Mouse (Mus musculus): ENCODE data around the gene Asrgl1.
A peak's percentile ranks its signal among the peaks of the same experiment; 100 is the strongest.

Asrgl1 gene

GRCm38 (mm10) chr19:9071456-9072156 is 63.8 kb downstream of the Asrgl1 start:
- peak; percentile 91 for DNase-seq (ENCODE audit: low read depth, low spot score)

DNA sequence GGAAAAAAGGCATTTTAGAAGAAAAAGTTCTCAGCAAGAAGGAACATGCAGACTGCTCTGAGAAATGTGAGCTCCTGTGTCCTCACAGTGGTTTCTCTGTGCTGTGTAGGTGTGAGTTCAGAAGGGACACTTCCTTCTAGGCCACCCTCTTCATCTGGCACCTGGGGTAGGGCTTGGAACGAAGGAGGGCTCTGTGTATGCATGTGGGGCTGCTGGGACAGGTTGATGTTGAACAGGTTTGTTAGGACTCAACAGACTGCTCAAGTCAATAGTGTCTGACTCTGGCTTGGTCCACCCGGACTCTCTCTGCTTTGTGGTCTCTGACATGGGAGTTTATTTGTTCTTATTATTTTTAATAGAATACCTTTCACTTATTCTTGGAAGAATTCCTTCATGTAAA is 65.1 kb downstream of the Asrgl1 start:
- DNase-seq (ENCODE audit: low read depth, low spot score), result no peak

GRCm38 (mm10) chr19:9069687-9070307 is 65.6 kb downstream of the Asrgl1 start:
- no peak for DNase-seq (ENCODE audit: low read depth, low spot score)

GRCm38 (mm10) chr19:9067292-9067691 is 68.1 kb downstream of the Asrgl1 start:
- DNase-seq (ENCODE audit: low read depth, low spot score), result no peak

GRCm38 (mm10) chr19:9065621-9066561 is 69.5 kb downstream of the Asrgl1 start:
- DNase-seq (ENCODE audit: low read depth, low spot score), result peak; percentile 74

DNA sequence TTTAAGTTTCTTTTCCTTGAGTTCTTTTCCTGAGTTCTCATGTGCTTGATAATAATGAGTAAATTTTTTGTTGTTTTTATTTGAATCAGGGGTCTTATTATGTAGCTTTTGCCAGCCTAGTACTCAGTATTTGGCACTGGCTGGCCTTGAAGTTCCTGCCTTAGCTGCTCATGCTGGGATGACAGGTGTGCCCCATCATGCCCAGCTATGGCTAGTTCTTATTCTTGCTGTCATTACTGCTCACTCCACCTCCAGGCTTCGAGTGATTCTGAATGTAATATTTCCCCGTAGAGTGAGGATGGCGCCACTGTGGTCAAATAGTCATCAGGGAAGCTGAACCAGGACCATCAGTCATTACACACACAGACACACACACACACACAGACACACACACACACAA is 71.6 kb downstream of the Asrgl1 start:
- no peak for DNase-seq (ENCODE audit: low read depth, low spot score)

DNA sequence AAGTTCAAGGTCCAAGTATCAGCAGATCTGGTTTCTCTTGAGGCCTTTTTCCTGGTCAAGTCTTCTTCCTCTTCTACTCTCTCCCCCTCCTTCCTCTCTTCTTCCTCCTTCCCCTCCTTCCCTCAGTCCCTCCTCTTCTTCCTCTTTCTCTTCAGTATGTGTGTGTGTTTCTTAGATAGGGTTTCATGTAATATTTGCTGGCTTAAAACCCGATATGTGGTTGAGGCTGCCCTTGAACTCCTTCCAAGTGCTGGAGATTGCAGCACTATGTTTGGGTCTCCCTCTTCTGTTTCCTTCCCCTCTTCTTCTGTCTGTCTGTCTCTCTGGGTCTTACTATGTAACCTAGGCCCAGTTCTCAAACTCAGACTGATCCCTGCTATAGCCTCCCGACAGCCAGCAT is 72.6 kb downstream of the Asrgl1 start:
- no peak for DNase-seq (ENCODE audit: low read depth, low spot score)

GRCm38 (mm10) chr19:9061221-9061893 is 74.1 kb downstream of the Asrgl1 start:
- DNase-seq (ENCODE audit: low read depth, low spot score), result peak; percentile 98

DNA sequence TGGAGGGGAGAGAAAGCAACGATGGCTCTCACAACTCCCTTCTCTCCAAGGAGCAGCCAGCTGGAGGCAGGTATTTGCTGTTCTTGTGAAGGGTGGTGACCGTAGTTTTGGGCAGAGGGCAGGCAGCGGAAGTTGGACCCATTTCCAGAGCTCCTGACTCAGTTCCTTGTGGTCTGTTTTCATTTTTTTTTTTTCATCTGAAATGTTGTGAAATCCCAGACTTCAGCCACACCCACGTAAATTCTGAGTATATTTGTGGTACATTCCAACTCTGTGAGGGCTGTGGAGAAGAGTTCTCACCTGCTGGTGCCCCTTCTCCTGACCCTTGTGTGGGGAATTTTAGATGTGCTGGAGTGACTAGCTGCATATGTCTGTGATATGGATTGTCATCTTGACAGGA is 75.3 kb downstream of the Asrgl1 start:
- peak; percentile 97 for DNase-seq (ENCODE audit: low read depth, low spot score)
